Mouse (Mus musculus) stomach, postnatal 0 days (tissue): ENCODE results near the gene Plekhb2. TPM values are rescaled to one million over a fixed set of nuclear protein-coding genes. Genes with fewer than 3 reads are reported as not detected.
A peak's percentile ranks its signal among the peaks of the same experiment; 100 is the strongest.

Source experiments
- ATAC-seq: fragments of 200-750 bp; cut with Nextera tagmentation; 2 replicates; pipeline ENCODE4 v1.8.0; 2017; ENCODE audit not compliant: low FRiP score, low TSS enrichment
- DNase-seq: peaks from one replicate; pipeline ENCODE4 v3.0.0-alpha.2; 2016; ENCODE audit warnings: low spot score
- H3K27ac ChIP-seq: fragments of 300-500 bp; sonication (generic); replicated peaks from 2 replicates; pipeline ENCODE4 v1.5.1; 2014; ENCODE audit warnings: mild to moderate bottlenecking, control low read depth
- H3K27me3 ChIP-seq: fragments of 300-500 bp; sonication (generic); 2 replicates; pipeline ENCODE4 v1.6.1; 2014; ENCODE audit warnings: low read length; ENCODE audit not compliant: control insufficient read depth, insufficient read depth
- H3K36me3 ChIP-seq: fragments of 300-500 bp; sonication (generic); 2 replicates; pipeline ENCODE4 v1.6.1; 2014; ENCODE audit warnings: low read length, mixed read lengths; ENCODE audit not compliant: control insufficient read depth, insufficient read depth
- H3K4me1 ChIP-seq: fragments of 300-500 bp; sonication (generic); replicated peaks from 2 replicates; pipeline ENCODE4 v1.6.1; 2014; ENCODE audit warnings: antibody characterized with exemption; ENCODE audit not compliant: control insufficient read depth, insufficient read depth
- H3K4me2 ChIP-seq: fragments of 300-500 bp; sonication (generic); replicated peaks from 2 replicates; pipeline ENCODE4 v1.6.1; 2014; ENCODE audit warnings: low read depth, mild to moderate bottlenecking, control low read depth, moderate library complexity
- H3K4me3 ChIP-seq: fragments of 300-500 bp; sonication (generic); 2 replicates; pipeline ENCODE4 v1.5.1; 2014; ENCODE audit warnings: low read depth, low read length, control low read depth
- H3K9ac ChIP-seq: fragments of 300-500 bp; sonication (generic); 2 replicates; pipeline ENCODE4 v1.6.1; 2014; ENCODE audit warnings: mild to moderate bottlenecking, low read length, control low read depth, mixed read lengths
- H3K9me3 ChIP-seq: fragments of 300-500 bp; sonication (generic); 2 replicates; pipeline ENCODE4 v1.6.1; 2016; ENCODE audit warnings: low read length; ENCODE audit not compliant: control insufficient read depth
- CTCF ChIP-seq: IDR thresholded peaks from 2 replicates; pipeline ENCODE4 v1.5.1; 2016; ENCODE audit warnings: antibody characterized with exemption, low read depth, mild to moderate bottlenecking, moderate library complexity
- EP300 ChIP-seq: optimal IDR thresholded peaks from 2 replicates; pipeline ENCODE3; 2016; ENCODE audit warnings: antibody characterized with exemption
- WGBS: fragments of 180-500 bp; shearing (Covaris S2); extraction: QIAGEN DNeasy Blood & Tissue Kit; methylation state at CpG from one replicate; pipeline ENCODE4 v1.1.7; 2014; 5-methylcytosine and 5-hydroxymethylcytosine counted together
- polyA plus RNA-seq: library from polyadenylated mRNA; unstranded; fragments of >200 nt; fragmentation: Nextera tagmentation; extraction: Ambion mirVana; gene quantifications from 2 replicates; pipeline ENCODE4 v1.2.1, GENCODE M21; 2015

The Plekhb2 gene
- polyA plus RNA-seq, 1 experiment from 2014 or later = 105 TPM

GRCm38 (mm10) chr1:34893331-34893730, 43.6 kb downstream of the Plekhb2 start:
- Histone ChIP-seq H3K4me2 (no peak overlapping the region), H3K4me1 (no peaks in the 10 kb centered on the region), H3K27ac (no peak overlapping the region), H3K36me3 (no peaks in the 10 kb centered on the region), H3K27me3 (no peaks in the 10 kb centered on the region), H3K9ac (no peak overlapping the region), H3K4me3 (no peak overlapping the region), H3K9me3 (no peaks in the 10 kb centered on the region)
- no peak for ATAC-seq
- 87% methylated on average over 4 of the region's 4 CpGs for WGBS
- no peak for DNase-seq
- TF ChIP-seq CTCF = no peak

GRCm38 (mm10) chr1:34893831-34894230, 44.1 kb downstream of the Plekhb2 start:
- H3K4me3 ChIP-seq = no peak overlapping the region
- 55% methylated on average over 6 of the region's 6 CpGs for WGBS
- no peak overlapping the region for H3K27ac ChIP-seq
- H3K9ac ChIP-seq = no peak overlapping the region
- H3K4me2 ChIP-seq = no peak overlapping the region
- H3K27me3 ChIP-seq = no peaks in the 10 kb centered on the region
- DNase-seq (no peak), ATAC-seq (no peak)
- no peak for TF ChIP-seq EP300
- TF ChIP-seq CTCF = peak; percentile 51
- H3K9me3 ChIP-seq = no peaks in the 10 kb centered on the region
- H3K4me1 ChIP-seq = no peaks in the 10 kb centered on the region
- H3K36me3 ChIP-seq = no peaks in the 10 kb centered on the region

GRCm38 (mm10) chr1:34896102-34896501, 46.3 kb downstream of the Plekhb2 start:
- DNase-seq = peak; percentile 34
- no peaks in the 10 kb centered on the region for H3K36me3 ChIP-seq
- ATAC-seq = peak; percentile 71
- H3K27me3 ChIP-seq = no peaks in the 10 kb centered on the region
- H3K9ac ChIP-seq = no peak overlapping the region
- H3K27ac ChIP-seq = no peak overlapping the region
- no peak overlapping the region for H3K4me3 ChIP-seq
- TF ChIP-seq EP300 (no peak), CTCF (peak; percentile 54)
- no peak overlapping the region for H3K4me2 ChIP-seq
- 76% methylated on average over 5 of the region's 5 CpGs for WGBS
- H3K9me3 ChIP-seq = no peaks in the 10 kb centered on the region
- H3K4me1 ChIP-seq = no peaks in the 10 kb centered on the region

- TF ChIP-seq EP300 (no peak), CTCF (peak; percentile 77)
- DNase-seq (peak; percentile 60), ATAC-seq (no peak; the same call in 1 of the 2 replicates)
- Histone ChIP-seq H3K27ac (no peak overlapping the region), H3K4me3 (no peak overlapping the region), H3K27me3 (no peaks in the 10 kb centered on the region), H3K9ac (no peak overlapping the region), H3K36me3 (no peaks in the 10 kb centered on the region), H3K9me3 (no peaks in the 10 kb centered on the region), H3K4me2 (no peak overlapping the region), H3K4me1 (no peaks in the 10 kb centered on the region)
- 48% methylated on average over 4 of the region's 4 CpGs for WGBS
Observed at GRCm38 (mm10) chr1:34896898-34897297, 47.1 kb downstream of the Plekhb2 start.

GRCm38 (mm10) chr1:34928656-34929055, 78.9 kb downstream of the Plekhb2 start:
- no peaks in the 10 kb centered on the region for H3K36me3 ChIP-seq
- TF ChIP-seq CTCF = no peak
- TF ChIP-seq EP300 = no peak
- 93% methylated on average over 15 of the region's 15 CpGs for WGBS

More at GRCm38 (mm10) chr1:34928656-34929055, 78.9 kb downstream of the Plekhb2 start:
- Histone ChIP-seq H3K4me2 (no peak overlapping the region), H3K9me3 (no peaks in the 10 kb centered on the region), H3K9ac (no peak overlapping the region), H3K27me3 (no peaks in the 10 kb centered on the region), H3K4me3 (no peak overlapping the region), H3K27ac (no peak overlapping the region), H3K4me1 (no peaks in the 10 kb centered on the region)
- ATAC-seq = no peak
- DNase-seq = no peak

Other genes with a start within 250 kb of the Plekhb2 start
- 21.4 and 24.7 TPM in 2 replicates for gene Fam168b, start 6.9 kb upstream of the Plekhb2 start, polyA plus RNA-seq